ENCODE assay signal across 8 mouse cellular contexts in the genomic region with DNA sequence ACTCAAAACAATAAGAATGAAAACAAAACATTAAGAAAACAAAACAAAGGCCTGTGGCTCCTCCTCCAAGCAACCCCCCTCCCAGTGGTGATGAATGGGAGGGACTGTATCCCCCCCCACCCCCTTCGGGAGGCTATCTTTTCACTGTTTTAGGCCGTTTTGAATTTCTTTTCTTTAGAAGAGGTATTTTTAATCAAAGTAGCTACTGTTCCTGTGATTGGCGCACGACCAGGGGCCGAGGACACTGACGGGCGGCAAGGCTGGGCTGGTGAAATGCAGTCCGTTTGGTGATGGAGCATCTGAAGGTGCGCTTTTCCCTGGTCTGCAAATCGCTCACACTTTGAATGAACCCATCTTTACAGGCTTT. TPM values are rescaled to one million over a fixed set of nuclear protein-coding genes. Genes with fewer than 3 reads are reported as not detected.
A peak's percentile ranks its signal among the peaks of the same experiment; 100 is the strongest.
DNase-seq lines count a peak whose midpoint lies in the region; ATAC-seq and TF ChIP-seq lines count a peak whose summit lies in the region.

TSS of gene Lancl2 (plus strand) at position 165 of the 367 bp plus-strand sequence.

- peak; percentile 56 for DNase-seq in embryo, embryonic 11 days
- no peak for DNase-seq in embryo, embryonic 10 days (ENCODE audit: low spot score)
- DNase-seq in adrenal gland, postnatal 14 days = peak; percentile 51
- peak; percentile 33 to 51 for DNase-seq in kidney, postnatal 25 days
- DNase-seq in liver, postnatal 0 days = no peak
- peak; percentile 44 for DNase-seq in right cerebral cortex, postnatal 14 days

- no peak for TF ChIP-seq CTCF in liver, postnatal 0 days (IDR thresholded peaks at IDR 0.05; ENCODE audit: low read depth)

- WGBS in heart, embryonic 12.5 days = 0% methylated on average over 10 of the region's 10 CpGs
- whole genome bisulfite sequencing in liver, postnatal 0 days (ENCODE audit: insufficient replicate concordance) = under 1% methylated on average over 10 of the region's 10 CpGs

- ATAC-seq in erythroblast, adult 5-6 weeks (replicated peaks; ENCODE audit: low FRiP score, poor library complexity, severe bottlenecking) = peak; percentile 43
- peak; percentile 45; the same call in 1 of the 2 replicates for ATAC-seq in heart, embryonic 12.5 days (ENCODE audit: insufficient number of reproducible peaks, low FRiP score)
- ATAC-seq in liver, postnatal 0 days = peak; percentile 14

- no peaks in the 10 kb centered on the region for H3K27me3 ChIP-seq in heart, embryonic 12.5 days (replicated peaks)
- no peaks in the 10 kb centered on the region for H3K27me3 ChIP-seq in liver, postnatal 0 days (ENCODE audit: insufficient read depth, low read length)

- H3K9ac ChIP-seq in heart, embryonic 12.5 days = peak within 1 kb of the TSS; percentile 78
- H3K9ac ChIP-seq in liver, postnatal 0 days (replicated peaks) = peak within 1 kb of the TSS; percentile 69

- 0 out of 2 replicates have a peak, but pooled peaks cover 11% of the 10 kb centered on the region for H3K4me1 ChIP-seq in heart, embryonic 12.5 days (replicated peaks)
- H3K4me1 ChIP-seq in liver, postnatal 0 days (ENCODE audit: insufficient read depth) = 0 out of 2 replicates have a peak, but pooled peaks cover 2% of the 10 kb centered on the region

- H3K4me2 ChIP-seq in heart, embryonic 12.5 days = peak within 1 kb of the TSS; percentile 82
- H3K4me2 ChIP-seq in liver, postnatal 0 days (ENCODE audit: low read depth, low read length) = peak within 1 kb of the TSS; percentile 84

- H3K27ac ChIP-seq in heart, embryonic 12.5 days (ENCODE audit: poor library complexity, severe bottlenecking) = peak within 1 kb of the TSS; percentile 94
- H3K27ac ChIP-seq in liver, postnatal 0 days (ENCODE audit: low read depth) = peak within 1 kb of the TSS; percentile 80

- no peak for TF ChIP-seq EP300 in liver, postnatal 0 days (IDR thresholded peaks at IDR 0.05; ENCODE audit: low read depth)

- no peaks in the 10 kb centered on the region for H3K36me3 ChIP-seq in heart, embryonic 12.5 days
- H3K36me3 ChIP-seq in liver, postnatal 0 days (replicated peaks; ENCODE audit: insufficient read depth, low read length) = no peaks in the 10 kb centered on the region

- H3K9me3 ChIP-seq in heart, embryonic 12.5 days (replicated peaks) = no peaks in the 10 kb centered on the region
- H3K9me3 ChIP-seq in liver, postnatal 0 days (ENCODE audit: low read length) = no peaks in the 10 kb centered on the region

- H3K4me3 ChIP-seq in heart, embryonic 12.5 days = peak within 1 kb of the TSS; percentile 79
- H3K4me3 ChIP-seq in liver, postnatal 0 days (ENCODE audit: low read depth, low read length) = peak within 1 kb of the TSS; percentile 79

RNA-seq across cellular contexts. Expression of gene Lancl2, which starts in this region (rescaled TPM):
- 20.7 and 21.0 TPM in 2 replicates for total RNA-seq in adrenal gland, postnatal 14 days (2021)
- 13.1 and 21.7 TPM in 2 replicates for total RNA-seq in erythroblast, adult 5-6 weeks (2015; ENCODE audit: low replicate concordance)
- total RNA-seq in erythroblast, adult 5-6 weeks (2017; ENCODE audit: low replicate concordance) = 26.2 and 45.4 TPM in 2 replicates
- polyA plus RNA-seq in heart, embryonic 12.5 days (2016; fragmentation: Nextera tagmentation; extraction: Ambion mirVana) = 18.7 and 21.1 TPM in 2 replicates
- 6.4 and 8.0 TPM in 2 replicates for polyA plus RNA-seq in liver, postnatal 0 days (2015; fragmentation: Nextera tagmentation; extraction: Ambion mirVana)

Comparison
In these comparisons a context has a peak if more than half of its experiments do, and no peak if none do; other contexts are left out.
1. DNase-seq: peak in embryo, embryonic 11 days (single experiment), adrenal gland, postnatal 14 days (single experiment), kidney, postnatal 25 days (2 of 2) and right cerebral cortex, postnatal 14 days (single experiment); none in embryo, embryonic 10 days (single experiment) and liver, postnatal 0 days (single experiment).
2. Peak in every context shown above with its lines, with median percentiles within 50 percentile points of each other: ATAC-seq.